Mouse (Mus musculus): ENCODE measurements around the gene Alg1. TPM values are rescaled to one million over a fixed set of nuclear protein-coding genes. Genes with fewer than 3 reads are reported as not detected.

The Alg1 gene
- polyA plus RNA-seq, 2 experiments: 36.0 to 59.0 TPM

GRCm38 (mm10) chr16:5195080-5195479 lies 38.3 kb upstream of the Alg1 start:
- ATAC-seq (ENCODE audit: low FRiP score, low read depth) (no peak), DNase-seq (ENCODE audit: low spot score) (peak; percentile 53)
- no peaks in the 10 kb centered on the region for H3K27me3 ChIP-seq (ENCODE audit: control insufficient read depth, insufficient read depth, low read length)
- no peak overlapping the region for H3K9ac ChIP-seq (ENCODE audit: low read depth, low read length, severe bottlenecking)
- no peak for TF ChIP-seq POLR2A (IDR thresholded peaks at IDR 0.05; ENCODE audit: borderline replicate concordance, extremely low read depth, insufficient read depth, insufficient read length)
- no peak overlapping the region for H3K4me2 ChIP-seq (replicated peaks; ENCODE audit: low read depth, low read length, severe bottlenecking)
- no peaks in the 10 kb centered on the region for H3K9me3 ChIP-seq (ENCODE audit: control insufficient read depth, low read length)
- no peak overlapping the region for H3K27ac ChIP-seq (replicated peaks; ENCODE audit: low read depth, low read length)
- H3K4me3 ChIP-seq (replicated peaks; ENCODE audit: low read length): no peak overlapping the region
- H3K36me3 ChIP-seq (ENCODE audit: control insufficient read depth, insufficient read depth, low read length): peaks cover 7% of the 10 kb centered on the region; the same call in 1 of the 2 replicates
- WGBS: 24% methylated on average over 6 of the region's 6 CpGs
- no peaks in the 10 kb centered on the region for H3K4me1 ChIP-seq (ENCODE audit: control insufficient read depth, insufficient read depth, low read length)

- H3K9ac ChIP-seq (ENCODE audit: low read depth, low read length, severe bottlenecking): no peak overlapping the region
- peak; percentile 56 for DNase-seq (ENCODE audit: low spot score)
- H3K27ac ChIP-seq (replicated peaks; ENCODE audit: low read depth, low read length): no peak overlapping the region
- H3K36me3 ChIP-seq (ENCODE audit: control insufficient read depth, insufficient read depth, low read length): peaks cover 7% of the 10 kb centered on the region; the same call in 1 of the 2 replicates
- H3K27me3 ChIP-seq (ENCODE audit: control insufficient read depth, insufficient read depth, low read length): no peaks in the 10 kb centered on the region
- H3K4me2 ChIP-seq (replicated peaks; ENCODE audit: low read depth, low read length, severe bottlenecking): peak overlapping the region; percentile 96
- 12% methylated on average over 4 of the region's 4 CpGs for WGBS
- H3K4me3 ChIP-seq (replicated peaks; ENCODE audit: low read length): peak overlapping the region; percentile 73; the same call in 1 of the 2 replicates
- no peak for TF ChIP-seq POLR2A (IDR thresholded peaks at IDR 0.05; ENCODE audit: borderline replicate concordance, extremely low read depth, insufficient read depth, insufficient read length)
- H3K9me3 ChIP-seq (ENCODE audit: control insufficient read depth, low read length): no peaks in the 10 kb centered on the region
- no peak for ATAC-seq (ENCODE audit: low FRiP score, low read depth)
- 0 out of 2 replicates have a peak, but pooled peaks cover 5% of the 10 kb centered on the region for H3K4me1 ChIP-seq (ENCODE audit: control insufficient read depth, insufficient read depth, low read length)
These were observed 30.7 kb upstream of the Alg1 start for GRCm38 (mm10) chr16:5202681-5203080.

GRCm38 (mm10) chr16:5203200-5203599 lies 30.2 kb upstream of the Alg1 start:
- H3K27ac ChIP-seq (replicated peaks; ENCODE audit: low read depth, low read length): no peak overlapping the region
- peak overlapping the region; percentile 73 for H3K4me3 ChIP-seq (replicated peaks; ENCODE audit: low read length)
- peak overlapping the region; percentile 69 for H3K9ac ChIP-seq (ENCODE audit: low read depth, low read length, severe bottlenecking)
- H3K4me2 ChIP-seq (replicated peaks; ENCODE audit: low read depth, low read length, severe bottlenecking): peak overlapping the region; percentile 96
- ATAC-seq (ENCODE audit: low FRiP score, low read depth) (no peak; the same call in 1 of the 2 replicates), DNase-seq (ENCODE audit: low spot score) (no peak)
- H3K4me1 ChIP-seq (ENCODE audit: control insufficient read depth, insufficient read depth, low read length): 0 out of 2 replicates have a peak, but pooled peaks cover 5% of the 10 kb centered on the region
- H3K9me3 ChIP-seq (ENCODE audit: control insufficient read depth, low read length): no peaks in the 10 kb centered on the region
- WGBS: 2% methylated on average over 36 of the region's 36 CpGs
- H3K27me3 ChIP-seq (ENCODE audit: control insufficient read depth, insufficient read depth, low read length): no peaks in the 10 kb centered on the region
- no peak for TF ChIP-seq POLR2A (IDR thresholded peaks at IDR 0.05; ENCODE audit: borderline replicate concordance, extremely low read depth, insufficient read depth, insufficient read length)
- H3K36me3 ChIP-seq (ENCODE audit: control insufficient read depth, insufficient read depth, low read length): peaks cover 7% of the 10 kb centered on the region; the same call in 1 of the 2 replicates

- Histone ChIP-seq H3K4me3 (replicated peaks; ENCODE audit: low read length) (peak within 1 kb of the TSS; percentile 73), H3K9ac (ENCODE audit: low read depth, low read length, severe bottlenecking) (peak within 1 kb of the TSS; percentile 69), H3K4me1 (ENCODE audit: control insufficient read depth, insufficient read depth, low read length) (0 out of 2 replicates have a peak, but pooled peaks cover 5% of the 10 kb centered on the region), H3K27ac (replicated peaks; ENCODE audit: low read depth, low read length) (no peak within 1 kb of the TSS), H3K9me3 (ENCODE audit: control insufficient read depth, low read length) (no peaks in the 10 kb centered on the region), H3K4me2 (replicated peaks; ENCODE audit: low read depth, low read length, severe bottlenecking) (peak within 1 kb of the TSS; percentile 96), H3K27me3 (ENCODE audit: control insufficient read depth, insufficient read depth, low read length) (no peaks in the 10 kb centered on the region), H3K36me3 (ENCODE audit: control insufficient read depth, insufficient read depth, low read length) (peaks cover 2% of the 10 kb centered on the region; the same call in 1 of the 2 replicates)
- WGBS: 5% methylated on average over 36 of the region's 40 CpGs
- peak; percentile 92 for ATAC-seq (ENCODE audit: low FRiP score, low read depth)
- peak; percentile 93 for DNase-seq (ENCODE audit: low spot score)
- peak; percentile 58; the same call in 1 of the 2 replicates for TF ChIP-seq POLR2A (IDR thresholded peaks at IDR 0.05; ENCODE audit: borderline replicate concordance, extremely low read depth, insufficient read depth, insufficient read length)
These were observed 29.6 kb upstream of the Alg1 start, which contains the start of gene Nagpa for GRCm38 (mm10) chr16:5203668-5204433. Gene Nagpa (minus strand): TSS chr16:5204012.

- Histone ChIP-seq H3K4me2 (replicated peaks; ENCODE audit: low read depth, low read length, severe bottlenecking) (no peak overlapping the region), H3K4me3 (replicated peaks; ENCODE audit: low read length) (no peak overlapping the region), H3K27me3 (ENCODE audit: control insufficient read depth, insufficient read depth, low read length) (no peaks in the 10 kb centered on the region), H3K36me3 (ENCODE audit: control insufficient read depth, insufficient read depth, low read length) (no peaks in the 10 kb centered on the region), H3K4me1 (ENCODE audit: control insufficient read depth, insufficient read depth, low read length) (0 out of 2 replicates have a peak, but pooled peaks cover 5% of the 10 kb centered on the region), H3K9me3 (ENCODE audit: control insufficient read depth, low read length) (no peaks in the 10 kb centered on the region), H3K27ac (replicated peaks; ENCODE audit: low read depth, low read length) (no peak overlapping the region), H3K9ac (ENCODE audit: low read depth, low read length, severe bottlenecking) (no peak overlapping the region)
- DNase-seq (ENCODE audit: low spot score) (no peak), ATAC-seq (ENCODE audit: low FRiP score, low read depth) (no peak)
- no peak for TF ChIP-seq POLR2A (IDR thresholded peaks at IDR 0.05; ENCODE audit: borderline replicate concordance, extremely low read depth, insufficient read depth, insufficient read length)
- 88% methylated on average over 5 of the region's 5 CpGs for WGBS
These were observed 27.9 kb upstream of the Alg1 start for GRCm38 (mm10) chr16:5205431-5205970.
